In genomic region chr9:110895507-110895906, GRCm38 (mm10) we compare ENCODE assay signal across 19 mouse cellular contexts. TPM values are rescaled to one million over a fixed set of nuclear protein-coding genes. Genes with fewer than 3 reads are reported as not detected.
DNase-seq lines count a peak whose midpoint lies in the region; ATAC-seq and TF ChIP-seq lines count a peak whose summit lies in the region.
"Had no signal": no experiment of that assay in that cellular context is flagged by ENCODE, and none has a peak within 500 bp of the region (broad histone marks: within the 10 kb centered on the region; RNA-seq: fewer than 3 reads in every experiment).

No protein-coding gene starts in this region.

- no peak for ATAC-seq in neural tube, embryonic 12.5 days (ENCODE audit: low FRiP score, low read depth)
- peak; percentile 31; the same call in 1 of the 2 replicates for ATAC-seq in megakaryocyte-erythroid progenitor cell, adult 5-6 weeks (replicated peaks; ENCODE audit: low FRiP score, low TSS enrichment, poor library complexity, severe bottlenecking)
- ATAC-seq: Patski had no signal

- H3K36me3 ChIP-seq in neural tube, embryonic 12.5 days, result no peaks in the 10 kb centered on the region
- H3K36me3 ChIP-seq: heart, embryonic 12.5 days had no signal

- no peak for TF ChIP-seq CTCF in gastrocnemius, adult 2 months (IDR thresholded peaks at IDR 0.05)

- H3K4me2 ChIP-seq in neural tube, embryonic 12.5 days (replicated peaks), result peak overlapping the region; percentile 39; the same call in 1 of the 2 replicates

- no peaks in the 10 kb centered on the region for H3K27me3 ChIP-seq in neural tube, embryonic 12.5 days (replicated peaks)
- H3K27me3 ChIP-seq: Patski had no signal

- peak; percentile 10 for DNase-seq in gastrocnemius, adult 2 months
- no peak for DNase-seq in gastrocnemius, adult 18-20 months (ENCODE audit: low spot score)
- no peak for DNase-seq in neural tube, embryonic 10.5 days (ENCODE audit: extremely low spot score, low spot score)
- peak; percentile 90 for DNase-seq in thymus, postnatal 4 days
- no peak for DNase-seq in retina, postnatal 1 day
- no peak for DNase-seq in c-Kit-positive CD71-positive TER-119-positive erythroid progenitor cells, embryonic 14.5 days (ENCODE audit: low spot score)
- DNase-seq: adrenal gland, adult 8-10 months had no signal

- H3K9me3 ChIP-seq in neural tube, embryonic 12.5 days, result no peaks in the 10 kb centered on the region
- H3K9me3 ChIP-seq: heart, embryonic 12.5 days had no signal

- intact Hi-C loops in gastrocnemius, adult 2 months (cut with DNase I), result no loop called here

- H3K9ac ChIP-seq in neural tube, embryonic 12.5 days, result no peak overlapping the region
- H3K9ac ChIP-seq: heart, embryonic 12.5 days had no signal

- H3K27ac ChIP-seq in gastrocnemius, adult 2 months, result no peak overlapping the region
- H3K27ac ChIP-seq in neural tube, embryonic 12.5 days, result no peak overlapping the region

- H3K4me3 ChIP-seq in gastrocnemius, adult 2 months, result no peak overlapping the region
- no peak overlapping the region for H3K4me3 ChIP-seq in neural tube, embryonic 12.5 days
- H3K4me3 ChIP-seq: heart, embryonic 12.5 days had no signal

- 56% methylated on average over 5 of the region's 5 CpGs for WGBS in neural tube, embryonic 12.5 days

- H3K4me1 ChIP-seq in neural tube, embryonic 12.5 days, result peaks cover 7% of the 10 kb centered on the region

RNA-seq across cellular contexts. Expression of gene Tmie, which starts 15.6 kb away (rescaled TPM):
- under 1 TPM; 0.41 to 0.70 TPM for total RNA-seq in gastrocnemius, adult 2 months (2021)
- total RNA-seq in gastrocnemius, adult 18-20 months (2021), result 1 to 10 TPM in 1 of 2 experiments, under 1 TPM in 1; 0.91 to 1.0 TPM
- polyA plus RNA-seq in neural tube, embryonic 12.5 days (2016; fragmentation: Nextera tagmentation; extraction: Ambion mirVana), result 0.70 and 1.1 TPM in 2 replicates
- total RNA-seq in megakaryocyte-erythroid progenitor cell, adult 5-6 weeks (2014; fragmentation: Nextera tagmentation), result 0.94 TPM in 1 of 2 replicates, not detected in the other
- total RNA-seq in megakaryocyte-erythroid progenitor cell, adult 5-6 weeks (2017), result 0.88 TPM in 1 of 2 replicates, not detected in the other
- total RNA-seq: monocyte, adult 5-6 weeks had no signal
- polyA plus RNA-seq: C2C12 had no signal

RNA-seq across cellular contexts. Expression of gene Als2cl, which starts 15.8 kb away (rescaled TPM):
- total RNA-seq in gastrocnemius, adult 2 months (2021), result 1 to 10 TPM; 3.7 to 7.5 TPM
- total RNA-seq in gastrocnemius, adult 18-20 months (2021), result 1 to 10 TPM; 4.2 to 4.7 TPM
- 1.00 and 1.2 TPM in 2 replicates for polyA plus RNA-seq in neural tube, embryonic 12.5 days (2016; fragmentation: Nextera tagmentation; extraction: Ambion mirVana)
- total RNA-seq in megakaryocyte-erythroid progenitor cell, adult 5-6 weeks (2014; fragmentation: Nextera tagmentation), result 3.7 TPM in 1 of 2 replicates, not detected in the other
- 0.66 and 1.0 TPM in 2 replicates for total RNA-seq in megakaryocyte-erythroid progenitor cell, adult 5-6 weeks (2017)

RNA-seq across cellular contexts. Expression of gene Fam240a, which starts 21.2 kb away (rescaled TPM):
- 1 to 10 TPM in 1 of 2 experiments, not detected in 1; 2.4 TPM for total RNA-seq in gastrocnemius, adult 2 months (2021)
- total RNA-seq in gastrocnemius, adult 18-20 months (2021), result 1 to 10 TPM; 1.2 TPM
- not detected in 2 replicates for polyA plus RNA-seq in neural tube, embryonic 12.5 days (2016; fragmentation: Nextera tagmentation; extraction: Ambion mirVana)
- not detected in 2 replicates for total RNA-seq in megakaryocyte-erythroid progenitor cell, adult 5-6 weeks (2014; fragmentation: Nextera tagmentation)
- not detected in 2 replicates for total RNA-seq in megakaryocyte-erythroid progenitor cell, adult 5-6 weeks (2017)
- total RNA-seq: adrenal gland, adult 8-10 months; hematopoietic stem cell, adult 5-6 weeks; layer of hippocampus, adult 18-20 months; liver, adult 2 months; monocyte, adult 5-6 weeks had no signal
- polyA plus RNA-seq: C2C12; heart, embryonic 12.5 days; intestine, embryonic 14.5 days; liver, adult 2 months; lung, embryonic 16.5 days; Patski had no signal

RNA-seq across cellular contexts. Expression of gene Prss50, which starts 37.7 kb away (rescaled TPM):
- total RNA-seq in gastrocnemius, adult 2 months (2021), result not detected
- not detected for total RNA-seq in gastrocnemius, adult 18-20 months (2021)
- polyA plus RNA-seq in neural tube, embryonic 12.5 days (2016; fragmentation: Nextera tagmentation; extraction: Ambion mirVana), result 0.28 TPM in 1 of 2 replicates, not detected in the other
- total RNA-seq in megakaryocyte-erythroid progenitor cell, adult 5-6 weeks (2014; fragmentation: Nextera tagmentation), result 37.4 and 42.3 TPM in 2 replicates
- total RNA-seq in megakaryocyte-erythroid progenitor cell, adult 5-6 weeks (2017), result 16.5 and 28.2 TPM in 2 replicates
- total RNA-seq: adrenal gland, adult 8-10 months; gastrocnemius, adult 8-10 months; hematopoietic stem cell, adult 5-6 weeks; liver, adult 2 months; monocyte, adult 5-6 weeks had no signal
- polyA plus RNA-seq: liver, adult 2 months; lung, embryonic 16.5 days had no signal

RNA-seq across cellular contexts. Expression of gene Tdgf1, which starts 50.5 kb away (rescaled TPM):
- total RNA-seq in gastrocnemius, adult 2 months (2021), result not detected
- not detected for total RNA-seq in gastrocnemius, adult 18-20 months (2021)
- polyA plus RNA-seq in neural tube, embryonic 12.5 days (2016; fragmentation: Nextera tagmentation; extraction: Ambion mirVana), result not detected in 2 replicates
- total RNA-seq in megakaryocyte-erythroid progenitor cell, adult 5-6 weeks (2014; fragmentation: Nextera tagmentation), result not detected in 2 replicates
- not detected in 2 replicates for total RNA-seq in megakaryocyte-erythroid progenitor cell, adult 5-6 weeks (2017)
- total RNA-seq: gastrocnemius, adult 8-10 months; hematopoietic stem cell, adult 5-6 weeks; liver, adult 2 months; monocyte, adult 5-6 weeks had no signal
- polyA plus RNA-seq: C2C12; heart, embryonic 12.5 days; intestine, embryonic 14.5 days; liver, adult 2 months; lung, embryonic 16.5 days; Patski had no signal

Comparison
In these comparisons a context has a peak if more than half of its experiments do, and no peak if none do; other contexts are left out.
1. DNase-seq: peak in gastrocnemius, adult 2 months (single experiment) and thymus, postnatal 4 days (single experiment); none in gastrocnemius, adult 18-20 months (single experiment), neural tube, embryonic 10.5 days (single experiment), retina, postnatal 1 day (single experiment) and c-Kit-positive CD71-positive TER-119-positive erythroid progenitor cells, embryonic 14.5 days (single experiment).